Mouse (Mus musculus) heart, postnatal 10 days (tissue): ENCODE results near the gene Gss. TPM values are rescaled to one million over a fixed set of nuclear protein-coding genes. Genes with fewer than 3 reads are reported as not detected.

Source experiments
- DNase-seq, 2 experiments: peaks; one replicate each; pipeline ENCODE4 v3.0.0; 2021
- intact Hi-C: fragments of 180-260 bp; cut with DNase I; formaldehyde crosslinking; loops from one replicate; pipeline ENCODE4 v1.15.1; 2025
- microRNA-seq, 2 experiments: library from miRNA; unstranded; fragments of <30 nt; microRNA quantifications; one replicate each; pipeline ENCODE4 v1.2.0; 2022
- total RNA-seq, 2 experiments: library from RNA; stranded (reverse); gene quantifications; 2 replicates each; pipeline ENCODE4 v1.2.3; 2021

The Gss gene
- total RNA-seq, 2 experiments from 2014 or later, result 14.1 to 17.7 TPM

GRCm38 (mm10) chr2:155523706-155524105 lies 68.9 kb downstream of the Gss start:
- intact Hi-C loops, result no loop called here
- DNase-seq, result no peak

- DNase-seq, result no peak
- intact Hi-C loops, result loop anchor here (5.0 kb wide), 1 partner anchor 249 kb away; no protein-coding TSS in a partner anchor
Measured at GRCm38 (mm10) chr2:155518531-155519270, 73.9 kb downstream of the Gss start.

- intact Hi-C loops, result loop anchor here (5.0 kb wide), 1 partner anchor 250 kb away; no protein-coding TSS in a partner anchor
- DNase-seq, result peak; percentile 99
Measured at GRCm38 (mm10) chr2:155517455-155518423, 74.9 kb downstream of the Gss start, which contains the start of the genes Acss2 and Ggt7. Gene Acss2 (plus strand): TSS chr2:155517948. Gene Ggt7 (minus strand): TSS chr2:155518237.

- intact Hi-C loops, result loop anchor here (1.0 to 5.0 kb wide), 3 partner anchors 68 to 251 kb away; no protein-coding TSS in a partner anchor
- DNase-seq, result peak; percentile 81 to 88
Measured at GRCm38 (mm10) chr2:155515941-155516340, 76.7 kb downstream of the Gss start.

- DNase-seq, result peak; percentile 69 to 72
- intact Hi-C loops, result loop anchor here (5.0 kb wide), 1 partner anchor 253 kb away; no protein-coding TSS in a partner anchor
Measured at GRCm38 (mm10) chr2:155514666-155515065, 77.9 kb downstream of the Gss start.

- DNase-seq, result no peak
- intact Hi-C loops, result no loop called here
Measured at GRCm38 (mm10) chr2:155513543-155513942, 79.1 kb downstream of the Gss start.

Small RNA genes within 50 kb of the gene (microRNA-seq; reads per million reads assigned to microRNA genes)
- gene Mir499, result 8,060 to 11,268 reads per million in 2 experiments

Other genes with a start within 250 kb of the Gss start
- 10 to 100 TPM; 36.1 to 38.3 TPM for gene Pigu, start 235.4 kb downstream of the Gss start, total RNA-seq
- gene Trp53inp2, start 211.8 kb downstream of the Gss start, total RNA-seq, result 100 to 1,000 TPM; 574 to 575 TPM
- gene Ncoa6, start 118.9 kb downstream of the Gss start, total RNA-seq, result 10 to 100 TPM; 40.5 to 40.7 TPM
- 10 to 100 TPM; 26.8 to 27.8 TPM for gene Acss2, start 74.9 kb downstream of the Gss start, total RNA-seq
- gene Ggt7, start 74.6 kb downstream of the Gss start, total RNA-seq, result 1 to 10 TPM in 1 of 2 experiments, under 1 TPM in 1; 0.98 to 1.8 TPM
- gene Myh7b, start 18.4 kb upstream of the Gss start, total RNA-seq, result 10 to 100 TPM; 47.8 to 56.4 TPM
- gene Trpc4ap, start 99.6 kb upstream of the Gss start, total RNA-seq, result 10 to 100 TPM; 83.1 to 89.9 TPM
- gene Edem2, start 136.7 kb upstream of the Gss start, total RNA-seq, result 10 to 100 TPM; 11.1 to 12.3 TPM
- not detected for gene Gm17581, start 143.1 kb upstream of the Gss start, total RNA-seq
- gene Procr, start 158.3 kb upstream of the Gss start, total RNA-seq, result 1 to 10 TPM; 4.3 to 6.8 TPM
- gene Mmp24, start 182.5 kb upstream of the Gss start, total RNA-seq, result under 1 TPM in 1 of 2 experiments, not detected in 1; 0.07 TPM
- gene BC029722, start 226.6 kb upstream of the Gss start, total RNA-seq, result 10 to 100 TPM; 16.3 to 16.8 TPM
- 10 to 100 TPM; 77.5 to 79.5 TPM for gene Eif6, start 234.1 kb upstream of the Gss start, total RNA-seq
- not detected for gene Fam83c, start 242.0 kb upstream of the Gss start, total RNA-seq